Mouse (Mus musculus) midbrain, embryonic 10.5 days (tissue): Measurements from ENCODE around the gene Prim1. TPM values are rescaled to one million over a fixed set of nuclear protein-coding genes. Genes with fewer than 3 reads are reported as not detected.
A peak's percentile ranks its signal among the peaks of the same experiment; 100 is the strongest.

Experiments used
- DNase-seq: peaks from one replicate; pipeline ENCODE4 v3.0.0-alpha.2; 2017; ENCODE audit warnings: low spot score
- H3K27ac ChIP-seq: fragments of 300-500 bp; sonication (generic); replicated peaks from 2 replicates; pipeline ENCODE4 v1.5.1; 2016; ENCODE audit warnings: mild to moderate bottlenecking
- H3K27me3 ChIP-seq: fragments of 300-500 bp; sonication (generic); 2 replicates; pipeline ENCODE4 v1.6.1; 2016; ENCODE audit warnings: low read depth, mild to moderate bottlenecking; ENCODE audit not compliant: poor library complexity, severe bottlenecking
- H3K36me3 ChIP-seq: fragments of 300-500 bp; sonication (generic); 2 replicates; pipeline ENCODE4 v1.6.1; 2016; ENCODE audit warnings: mild to moderate bottlenecking, moderate library complexity
- H3K4me1 ChIP-seq: fragments of 300-500 bp; sonication (generic); 2 replicates; pipeline ENCODE4 v1.6.1; 2016
- H3K4me3 ChIP-seq: fragments of 300-500 bp; sonication (generic); 2 replicates; pipeline ENCODE4 v1.5.1; 2016; ENCODE audit warnings: mild to moderate bottlenecking, moderate library complexity
- H3K9me3 ChIP-seq: fragments of 300-500 bp; sonication (generic); replicated peaks from 2 replicates; pipeline ENCODE4 v1.6.1; 2016; ENCODE audit warnings: mild to moderate bottlenecking
- WGBS: fragments of 180-500 bp; shearing (Covaris S2); methylation state at CpG from one replicate; pipeline ENCODE4 v1.1.7; 2016; 5-methylcytosine and 5-hydroxymethylcytosine counted together
- polyA plus RNA-seq: library from polyadenylated mRNA; unstranded; fragments of >200 nt; fragmentation: Nextera tagmentation; extraction: Ambion mirVana; gene quantifications from 2 replicates; pipeline ENCODE4 v1.2.1, GENCODE M21; 2016

The Prim1 gene
- polyA plus RNA-seq, 1 experiment from 2014 or later: 114 TPM

DNA sequence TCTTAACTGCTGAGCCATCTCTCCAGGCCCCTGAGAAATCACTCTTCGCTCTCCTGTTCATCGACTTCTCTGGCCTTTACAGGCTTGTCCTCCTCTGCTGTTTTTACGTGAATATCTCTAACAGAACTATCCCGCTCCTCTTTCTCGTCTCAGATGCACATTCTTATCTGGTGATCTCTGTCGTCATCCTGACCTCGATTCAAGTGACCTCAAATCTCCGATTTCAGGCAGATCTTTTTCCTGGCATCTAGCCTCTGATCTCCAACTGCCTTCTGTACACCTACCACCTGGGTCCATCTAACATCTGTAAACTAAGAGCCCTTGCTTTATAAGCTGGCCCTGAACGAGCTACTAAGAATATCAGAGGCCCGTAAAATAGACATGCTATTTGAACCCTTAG is 10.1 kb upstream of the Prim1 start:
- WGBS: 93% methylated on average over 10 of the region's 10 CpGs

DNA sequence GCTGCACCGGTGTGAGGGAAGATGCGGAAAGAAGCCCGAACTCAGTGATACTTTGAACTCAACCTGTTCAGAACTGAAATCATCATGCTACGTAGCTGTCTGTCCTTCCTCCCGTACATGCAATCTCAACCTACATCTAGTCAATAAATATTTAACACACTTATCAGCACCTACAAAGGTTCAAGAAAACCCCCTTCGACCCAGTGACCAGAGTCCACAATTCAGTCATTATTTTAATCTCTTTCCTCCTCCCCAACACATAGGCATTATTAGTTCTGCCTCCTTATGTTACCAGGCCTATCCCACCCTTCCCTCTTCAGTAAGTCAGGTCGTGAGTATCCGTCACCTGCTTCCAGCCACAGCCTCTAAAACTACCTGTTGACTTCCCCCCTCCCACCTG is 9.5 kb upstream of the Prim1 start:
- no peak for DNase-seq
- no peak overlapping the region for H3K4me3 ChIP-seq
- H3K27ac ChIP-seq: no peak overlapping the region
- 92% methylated on average over 8 of the region's 8 CpGs for WGBS
- no peaks in the 10 kb centered on the region for H3K36me3 ChIP-seq
- no peaks in the 10 kb centered on the region for H3K9me3 ChIP-seq
- H3K27me3 ChIP-seq: no peaks in the 10 kb centered on the region
- no peaks in the 10 kb centered on the region for H3K4me1 ChIP-seq

More for the DNA sequence above, 10.1 kb upstream of the Prim1 start:
- Histone ChIP-seq H3K36me3 (no peaks in the 10 kb centered on the region), H3K27me3 (no peaks in the 10 kb centered on the region), H3K4me1 (no peaks in the 10 kb centered on the region), H3K9me3 (no peaks in the 10 kb centered on the region), H3K27ac (no peak overlapping the region), H3K4me3 (no peak overlapping the region)
- DNase-seq: no peak

DNA sequence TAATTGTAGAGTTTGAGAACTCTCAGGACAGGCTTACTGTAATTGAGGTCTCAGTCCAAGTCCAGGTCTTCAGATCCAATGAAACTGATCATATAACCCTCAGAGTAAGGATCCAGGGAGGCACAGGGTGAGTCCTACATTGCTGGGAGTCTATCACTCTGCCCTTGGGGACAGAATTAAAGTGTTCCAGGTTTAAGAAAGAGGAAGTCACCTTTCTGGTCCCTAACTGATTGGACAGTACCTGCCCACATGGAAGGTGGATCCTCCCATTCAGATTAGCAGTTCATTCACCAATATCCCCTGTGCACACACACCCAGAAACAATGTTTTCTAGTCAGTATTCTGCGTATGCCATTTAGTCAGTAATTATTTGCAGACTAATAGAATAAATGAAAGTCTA is 7.5 kb upstream of the Prim1 start, which contains the start of gene Hsd17b6:
Gene Hsd17b6, minus strand, starts transcription at position 166 of the 400 bp plus-strand sequence.
- no peaks in the 10 kb centered on the region for H3K36me3 ChIP-seq
- 82% methylated on average over 1 of the region's 1 CpGs for WGBS
- H3K4me3 ChIP-seq: no peak within 1 kb of the TSS
- H3K4me1 ChIP-seq: no peaks in the 10 kb centered on the region
- H3K27me3 ChIP-seq: no peaks in the 10 kb centered on the region
- H3K27ac ChIP-seq: no peak within 1 kb of the TSS
- DNase-seq: no peak
- H3K9me3 ChIP-seq: no peaks in the 10 kb centered on the region

DNA sequence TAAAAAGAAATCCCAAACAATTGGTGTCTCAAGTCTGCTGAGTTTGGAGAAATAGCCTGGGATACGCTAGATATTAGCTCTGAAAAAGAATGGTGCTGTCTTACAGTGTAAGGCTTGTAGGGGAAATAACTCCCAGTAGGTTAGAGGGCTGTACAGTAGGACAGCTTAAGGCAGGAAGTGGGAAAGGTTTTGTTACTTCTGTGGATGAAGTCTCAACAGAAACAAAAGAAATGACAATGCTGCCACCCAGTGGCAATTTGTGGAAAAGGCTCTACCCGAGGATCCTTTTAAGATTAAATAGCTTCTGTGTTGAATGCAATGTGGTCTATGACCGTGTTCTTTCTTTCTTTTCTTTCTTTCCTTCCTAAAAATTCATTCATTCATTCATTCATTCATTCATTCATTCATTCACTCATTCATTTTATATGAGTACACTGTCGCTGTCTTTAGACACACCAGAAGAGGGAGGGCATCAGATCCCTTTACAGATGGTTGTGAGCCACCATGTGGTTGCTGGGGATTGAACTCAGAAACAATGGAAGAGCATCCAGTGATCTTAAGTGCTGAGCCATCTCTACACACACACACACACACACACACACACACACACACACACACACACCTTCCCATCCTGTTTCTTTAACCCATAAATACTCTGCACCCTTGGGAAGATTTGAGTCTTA is 6.6 kb upstream of the Prim1 start:
- Histone ChIP-seq H3K4me3 (no peak overlapping the region), H3K27ac (no peak overlapping the region), H3K9me3 (no peaks in the 10 kb centered on the region), H3K36me3 (no peaks in the 10 kb centered on the region), H3K4me1 (no peaks in the 10 kb centered on the region), H3K27me3 (no peaks in the 10 kb centered on the region)
- peak; percentile 76 for DNase-seq
- WGBS: 13% methylated on average over 4 of the region's 4 CpGs

DNA sequence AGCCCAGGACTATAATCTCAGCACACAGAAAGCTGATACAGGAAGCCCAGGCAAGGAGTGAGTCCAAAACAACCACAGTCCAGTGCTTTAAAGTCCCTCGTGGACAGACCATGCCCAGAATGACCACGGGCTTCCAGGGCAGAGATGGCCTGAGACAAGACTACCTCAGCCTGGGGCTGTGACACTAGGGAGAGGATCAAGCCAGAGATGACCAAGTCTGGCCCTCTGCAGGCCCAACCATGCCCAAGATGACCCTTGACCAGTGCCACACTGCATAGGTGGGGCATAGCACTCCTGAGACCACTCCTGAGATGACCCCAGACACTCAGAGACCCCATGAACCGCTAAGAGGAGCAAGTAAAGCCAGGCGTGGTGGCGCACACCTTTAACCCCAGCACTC is 5.2 kb upstream of the Prim1 start:
- no peaks in the 10 kb centered on the region for H3K36me3 ChIP-seq
- no peak for DNase-seq
- H3K27me3 ChIP-seq: no peaks in the 10 kb centered on the region
- WGBS: 87% methylated on average over 5 of the region's 5 CpGs
- no peak overlapping the region for H3K4me3 ChIP-seq
- no peaks in the 10 kb centered on the region for H3K9me3 ChIP-seq
- no peaks in the 10 kb centered on the region for H3K4me1 ChIP-seq
- H3K27ac ChIP-seq: no peak overlapping the region

DNA sequence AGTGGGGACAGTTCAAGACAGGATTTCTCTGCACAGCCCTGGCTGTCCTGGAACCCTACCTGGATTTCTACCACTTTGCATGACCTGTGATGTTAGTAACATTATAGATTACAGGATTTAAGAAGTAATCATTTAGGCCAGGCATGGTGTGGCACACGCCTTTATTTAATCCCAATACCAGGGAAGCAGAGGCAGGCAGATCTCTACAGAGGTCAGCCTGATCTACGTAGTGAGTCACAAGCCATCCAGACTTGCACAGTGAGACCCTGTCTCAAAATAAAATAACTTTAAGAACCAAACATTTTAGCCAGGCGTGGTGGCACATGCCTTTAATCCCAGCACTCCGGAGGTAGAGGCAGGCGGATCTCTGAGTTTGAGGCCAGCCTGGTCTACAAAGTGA is 7.2 kb downstream of the Prim1 start:
- WGBS: 96% methylated on average over 5 of the region's 5 CpGs
- Histone ChIP-seq H3K36me3 (peaks cover 96% of the 10 kb centered on the region), H3K9me3 (no peaks in the 10 kb centered on the region), H3K27me3 (no peaks in the 10 kb centered on the region), H3K27ac (no peak overlapping the region), H3K4me3 (no peak overlapping the region), H3K4me1 (peaks cover under 1% of the 10 kb centered on the region; the same call in 1 of the 2 replicates)
- DNase-seq: no peak

DNA sequence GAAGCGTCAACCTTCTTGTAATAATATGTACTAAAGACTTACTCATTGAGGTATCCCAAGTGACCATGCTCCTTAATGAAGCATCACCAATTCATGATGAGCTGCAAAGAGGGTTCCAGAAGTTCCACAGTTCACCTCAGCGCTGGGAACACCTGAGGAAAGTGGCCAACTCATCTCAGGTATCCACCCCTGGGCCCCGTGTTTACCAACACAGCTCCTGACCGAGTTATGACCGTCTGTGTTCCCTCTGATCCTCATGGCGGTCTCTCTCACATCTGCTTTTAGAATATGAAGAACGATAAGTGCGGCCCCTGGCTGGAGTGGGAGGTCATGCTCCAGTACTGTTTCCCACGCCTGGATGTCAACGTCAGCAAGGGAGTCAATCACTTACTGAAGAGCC is 8.5 kb downstream of the Prim1 start:
- no peak for DNase-seq
- H3K27ac ChIP-seq: no peak overlapping the region
- H3K4me3 ChIP-seq: no peak overlapping the region
- no peaks in the 10 kb centered on the region for H3K4me1 ChIP-seq
- peaks cover 99% of the 10 kb centered on the region for H3K36me3 ChIP-seq
- 97% methylated on average over 10 of the region's 10 CpGs for WGBS
- H3K9me3 ChIP-seq: no peaks in the 10 kb centered on the region
- no peaks in the 10 kb centered on the region for H3K27me3 ChIP-seq

DNA sequence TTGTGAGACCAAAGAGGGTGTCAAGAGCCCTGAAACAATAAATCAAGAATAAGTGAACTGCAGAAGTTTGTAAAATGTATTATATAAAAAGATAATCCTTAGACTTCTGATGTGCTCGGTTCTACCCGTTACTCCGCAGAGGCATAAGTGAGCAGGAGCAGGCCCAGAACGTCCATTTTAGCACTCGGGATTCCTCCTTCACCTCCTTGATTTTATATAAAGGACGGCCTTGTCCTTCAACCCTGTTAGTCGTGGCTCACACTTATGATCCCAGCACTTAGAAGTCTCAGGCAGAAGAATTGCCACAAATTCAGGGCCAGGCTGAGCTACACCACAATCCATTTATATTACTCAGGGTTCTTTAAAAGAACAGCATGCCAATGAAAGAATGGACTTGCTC is 15.0 kb downstream of the Prim1 start:
- H3K36me3 ChIP-seq: peaks cover 71% of the 10 kb centered on the region
- peaks cover 6% of the 10 kb centered on the region for H3K4me1 ChIP-seq
- H3K27me3 ChIP-seq: no peaks in the 10 kb centered on the region
- no peaks in the 10 kb centered on the region for H3K9me3 ChIP-seq
- no peak overlapping the region for H3K27ac ChIP-seq
- no peak for DNase-seq
- no peak overlapping the region for H3K4me3 ChIP-seq
- WGBS: 92% methylated on average over 7 of the region's 7 CpGs

DNA sequence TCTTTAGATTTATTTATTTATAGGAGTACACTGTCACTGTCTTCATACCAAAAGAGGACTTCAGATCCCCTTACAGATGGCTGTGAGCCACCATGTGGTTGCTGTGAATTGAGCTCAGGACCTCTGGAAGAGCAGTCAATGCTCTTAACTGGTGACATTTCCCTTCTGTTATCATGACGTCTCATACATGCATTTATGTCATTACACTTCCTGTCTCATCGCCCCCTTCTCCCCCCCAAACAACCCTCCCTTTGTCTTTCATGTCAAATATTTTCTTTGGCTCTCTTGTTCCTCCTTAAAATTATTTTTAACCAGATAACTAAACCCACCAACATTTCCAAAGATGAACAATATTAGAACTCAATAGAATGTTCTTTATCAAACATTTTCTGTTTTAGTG is 15.9 kb downstream of the Prim1 start:
- WGBS: 87% methylated on average over 2 of the region's 2 CpGs
- Histone ChIP-seq H3K4me1 (peaks cover 6% of the 10 kb centered on the region), H3K4me3 (no peak overlapping the region), H3K27ac (no peak overlapping the region), H3K36me3 (peaks cover 61% of the 10 kb centered on the region), H3K9me3 (no peaks in the 10 kb centered on the region), H3K27me3 (no peaks in the 10 kb centered on the region)
- no peak for DNase-seq

DNA sequence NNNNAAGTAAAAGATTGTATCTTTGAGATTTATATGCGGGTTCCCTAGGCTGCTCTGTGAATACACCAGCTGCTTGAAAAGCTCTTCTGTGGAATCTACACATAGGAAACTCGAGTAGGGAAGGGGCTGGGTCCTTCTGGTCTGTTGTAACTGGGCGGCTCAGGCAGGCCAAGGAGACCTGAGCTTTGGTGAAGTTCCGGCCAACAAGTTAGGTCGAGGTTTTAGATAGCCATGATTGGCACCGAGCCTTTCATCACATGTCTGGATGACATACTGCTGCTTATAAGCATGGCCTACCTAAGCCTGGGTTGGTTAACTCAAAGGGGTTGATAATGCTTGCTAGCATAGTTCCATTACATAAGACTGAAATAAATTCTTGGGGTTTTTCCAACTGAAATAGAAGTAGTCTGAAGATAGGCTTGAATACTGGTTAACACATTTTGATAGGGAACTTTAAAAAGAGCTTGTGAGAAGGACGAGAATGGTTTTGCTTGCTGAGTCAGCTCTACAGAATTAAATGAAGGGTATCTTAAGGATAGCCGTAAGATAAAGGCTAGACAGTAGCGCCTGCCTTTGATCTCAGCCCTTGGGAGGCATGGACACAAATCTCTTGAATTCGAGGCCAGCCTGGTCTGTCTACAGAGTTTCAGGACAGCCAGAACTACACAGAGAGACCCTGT is 21.9 kb downstream of the Prim1 start:
- Histone ChIP-seq H3K4me1 (peaks cover 42% of the 10 kb centered on the region), H3K27ac (peak overlapping the region; percentile 100), H3K4me3 (peak overlapping the region; percentile 92), H3K27me3 (no peaks in the 10 kb centered on the region), H3K9me3 (no peaks in the 10 kb centered on the region), H3K36me3 (peaks cover 48% of the 10 kb centered on the region)
- 10% methylated on average over 10 of the region's 10 CpGs for WGBS
- DNase-seq: peak; percentile 34

DNA sequence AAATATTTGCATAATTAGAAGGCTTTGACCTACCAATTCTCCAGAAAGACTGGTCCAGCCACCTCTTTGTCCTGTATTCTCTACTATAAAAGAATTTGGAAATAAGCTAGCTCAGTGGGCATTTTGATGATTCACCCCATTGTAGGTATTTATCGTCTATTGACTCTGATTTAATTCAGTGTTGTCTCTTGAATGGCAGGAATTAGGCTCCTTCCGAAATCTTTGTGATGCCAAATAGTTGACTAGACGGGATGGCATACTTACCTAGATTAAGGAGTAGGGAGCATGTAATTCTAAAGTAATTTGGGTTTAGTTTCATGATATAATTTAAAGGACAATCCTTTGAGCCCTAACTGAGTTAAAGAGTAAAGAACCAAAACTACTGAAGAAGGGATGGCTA is 23.0 kb downstream of the Prim1 start:
- H3K4me1 ChIP-seq: peaks cover 42% of the 10 kb centered on the region
- H3K36me3 ChIP-seq: peaks cover 57% of the 10 kb centered on the region
- peak overlapping the region; percentile 92 for H3K4me3 ChIP-seq
- H3K9me3 ChIP-seq: no peaks in the 10 kb centered on the region
- H3K27ac ChIP-seq: no peak overlapping the region
- no peak for DNase-seq
- 64% methylated on average over 3 of the region's 3 CpGs for WGBS
- H3K27me3 ChIP-seq: no peaks in the 10 kb centered on the region

DNA sequence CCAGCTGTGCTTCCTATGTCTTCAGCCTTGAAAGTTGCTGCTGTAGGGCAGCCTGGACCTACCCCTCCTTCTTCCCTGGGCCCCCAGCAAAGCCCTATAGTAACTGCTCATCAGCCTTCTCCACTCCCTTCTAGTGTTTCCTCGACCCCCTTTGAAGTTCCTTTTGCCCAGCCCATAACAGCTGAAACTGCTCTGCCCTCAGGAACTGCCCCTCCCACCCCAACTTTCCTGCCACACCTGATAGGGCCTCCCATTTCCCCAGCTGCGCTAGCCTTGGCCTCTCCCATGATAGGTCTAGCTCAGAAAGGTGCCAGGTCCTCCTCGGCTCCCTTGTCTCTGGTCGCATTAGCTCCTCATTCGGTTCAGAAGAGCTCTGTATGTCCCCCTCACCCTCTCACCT is 24.2 kb downstream of the Prim1 start:
- Histone ChIP-seq H3K9me3 (no peaks in the 10 kb centered on the region), H3K27me3 (no peaks in the 10 kb centered on the region), H3K27ac (no peak overlapping the region), H3K4me1 (peaks cover 50% of the 10 kb centered on the region), H3K4me3 (0 out of 2 replicates have a peak overlapping the region, but pooled peaks have one; percentile 8), H3K36me3 (peaks cover 70% of the 10 kb centered on the region)
- no peak for DNase-seq
- WGBS: 84% methylated on average over 5 of the region's 5 CpGs

DNA sequence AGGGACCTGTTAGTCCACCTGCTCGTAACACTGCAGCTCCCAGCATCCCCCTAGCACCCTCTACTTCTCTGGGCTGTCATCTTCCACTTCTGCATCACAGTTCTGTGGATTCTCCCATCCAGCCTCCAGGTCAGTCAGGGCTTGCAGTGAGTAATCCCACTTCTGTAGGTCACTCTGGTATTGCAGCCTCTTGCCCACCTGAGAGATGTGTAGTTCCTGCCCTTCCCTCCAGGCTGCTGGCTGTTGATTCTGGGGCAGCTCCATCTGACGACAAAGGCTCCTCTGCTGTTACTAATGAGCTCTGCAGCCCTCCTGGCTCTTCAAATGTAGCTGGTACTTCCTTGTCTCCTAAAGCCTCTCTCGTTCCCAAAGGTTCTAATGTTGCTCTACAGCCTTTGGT is 24.9 kb downstream of the Prim1 start:
- WGBS: 86% methylated on average over 3 of the region's 3 CpGs
- Histone ChIP-seq H3K4me1 (peaks cover 51% of the 10 kb centered on the region), H3K36me3 (peaks cover 77% of the 10 kb centered on the region), H3K4me3 (0 out of 2 replicates have a peak overlapping the region, but pooled peaks have one; percentile 3), H3K9me3 (no peaks in the 10 kb centered on the region), H3K27ac (no peak overlapping the region), H3K27me3 (no peaks in the 10 kb centered on the region)
- no peak for DNase-seq
